Mouse (Mus musculus): ENCODE results near the gene Zfp64.

Zfp64 gene

DNA sequence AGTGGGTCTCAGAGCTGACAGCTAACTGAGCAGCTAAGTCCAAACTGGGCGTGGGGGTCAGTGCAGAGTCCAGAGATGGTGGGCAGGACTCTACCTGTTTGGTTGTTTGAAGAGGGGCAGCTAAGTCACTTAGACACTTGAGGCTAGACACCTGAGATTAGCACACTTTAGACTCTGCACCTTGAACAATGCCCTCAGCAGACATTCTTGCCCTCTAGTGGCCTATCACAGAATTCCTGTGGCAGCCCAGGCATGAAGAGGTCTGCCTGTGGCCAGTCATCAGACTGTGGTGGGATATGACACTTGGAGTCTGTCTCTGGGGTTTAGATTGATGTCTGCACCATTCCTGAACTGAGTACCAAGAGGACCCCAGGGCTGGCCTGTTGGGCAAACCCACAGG lies 7.7 kb downstream of the Zfp64 start:
- DNase-seq, result no peak

DNA sequence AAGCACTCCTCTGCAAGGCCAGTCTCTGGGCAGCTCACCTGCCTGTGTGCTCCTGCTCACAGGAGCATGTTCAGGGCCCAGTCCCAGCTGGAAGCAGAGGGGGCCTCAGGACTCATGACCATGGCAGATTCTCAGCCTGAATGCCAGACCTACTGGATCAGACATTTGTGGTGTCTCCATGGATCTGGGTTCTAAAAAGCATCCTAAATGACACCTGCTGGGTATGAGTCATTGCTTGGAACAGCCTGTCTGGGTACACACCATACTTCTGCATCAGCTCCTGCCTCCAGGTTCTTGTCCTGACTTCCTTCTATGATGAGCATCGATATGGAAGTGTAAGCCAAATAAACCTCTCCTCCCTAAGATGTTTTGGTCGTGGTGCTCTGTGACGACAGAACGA lies 11.4 kb downstream of the Zfp64 start:
- DNase-seq, result no peak

DNA sequence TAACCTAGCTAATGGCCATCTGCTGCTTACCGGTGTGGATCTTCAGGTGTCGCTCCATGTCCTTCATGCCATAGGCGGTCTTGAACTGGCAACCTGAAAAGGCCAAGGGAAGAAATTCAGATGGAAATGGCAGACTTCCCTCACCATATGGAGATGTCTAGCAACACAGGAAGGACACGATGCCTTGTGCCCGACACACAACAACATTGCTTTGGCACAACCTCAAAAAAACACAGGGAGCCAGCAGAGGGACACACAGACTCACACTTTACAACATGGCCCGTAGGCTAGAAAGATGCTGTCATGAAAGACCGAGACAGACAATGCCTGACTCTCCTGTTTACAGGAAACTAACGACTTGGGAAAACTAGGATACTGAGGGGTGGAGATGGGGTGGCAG lies 15.4 kb downstream of the Zfp64 start:
- DNase-seq, result no peak

DNA sequence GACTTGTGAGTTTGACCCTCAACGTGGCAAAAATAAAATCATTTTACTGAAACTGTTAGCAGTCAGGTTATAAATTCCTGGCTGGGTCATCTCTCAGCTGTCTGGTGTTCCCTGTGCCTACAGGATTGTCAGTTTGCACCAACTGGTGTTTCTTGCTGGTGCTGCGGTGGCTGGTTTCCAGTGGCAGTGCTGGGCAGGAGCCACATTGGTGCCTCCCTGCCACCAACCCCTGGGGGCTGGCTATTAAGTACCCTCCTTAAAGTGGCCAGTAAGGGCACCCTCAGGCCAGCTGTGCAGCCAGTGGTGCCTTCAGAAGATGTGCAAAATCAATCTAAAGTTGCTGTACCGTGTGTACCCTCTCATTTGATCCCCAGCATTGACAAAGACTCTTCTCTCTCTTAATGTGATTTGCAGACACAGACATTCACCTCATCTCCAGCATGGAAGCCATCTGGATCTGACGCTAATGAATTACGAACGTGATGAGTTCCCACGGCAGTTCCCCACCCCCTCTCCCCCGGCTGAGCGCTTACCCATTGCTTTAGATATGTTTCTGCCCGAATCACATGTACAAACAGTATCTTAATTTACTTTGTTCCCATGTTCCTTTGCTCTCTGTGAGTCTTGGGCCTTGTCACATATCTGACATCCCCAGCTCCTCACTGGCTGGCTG lies 16.0 kb downstream of the Zfp64 start:
- DNase-seq, result no peak

DNA sequence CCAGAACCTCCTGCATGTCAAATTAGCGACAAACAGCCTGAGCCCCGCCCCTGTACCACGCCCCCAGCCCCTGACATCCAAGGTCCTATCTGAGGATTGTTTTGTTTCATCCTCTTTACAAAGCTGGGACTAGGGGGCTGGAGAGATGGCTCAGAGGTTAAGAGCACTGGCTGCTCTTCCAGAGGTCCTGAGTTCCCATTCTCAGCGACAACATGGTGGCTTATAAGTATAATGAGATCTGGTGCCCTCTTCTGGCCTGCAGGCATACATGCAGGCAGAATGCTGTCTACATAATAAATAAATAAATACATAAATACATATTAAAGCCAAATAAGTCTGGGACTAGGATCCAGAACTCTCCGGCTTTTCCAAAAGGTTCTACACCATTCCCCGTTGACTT lies 18.5 kb downstream of the Zfp64 start:
- no peak for DNase-seq

DNA sequence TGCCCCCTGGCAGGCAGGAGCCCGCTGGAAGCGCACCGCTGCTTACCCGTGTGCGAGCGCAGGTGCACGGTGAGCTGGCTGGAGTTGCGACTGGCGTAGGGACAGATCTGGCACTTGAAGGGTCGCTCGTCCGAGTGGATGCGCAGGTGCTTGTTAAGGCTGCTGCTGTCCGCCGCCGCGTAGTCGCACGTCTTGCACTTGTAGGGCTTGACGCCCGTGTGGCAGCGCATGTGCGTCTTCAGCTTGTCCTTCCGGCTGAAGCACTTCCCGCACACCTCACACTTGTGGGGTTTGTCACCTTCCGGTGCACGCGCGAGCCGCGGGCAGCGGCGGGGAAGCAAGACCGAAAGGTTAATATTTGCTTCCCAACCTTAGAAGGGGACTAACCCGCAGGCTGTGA lies 20.2 kb downstream of the Zfp64 start:
- DNase-seq, result no peak

DNA sequence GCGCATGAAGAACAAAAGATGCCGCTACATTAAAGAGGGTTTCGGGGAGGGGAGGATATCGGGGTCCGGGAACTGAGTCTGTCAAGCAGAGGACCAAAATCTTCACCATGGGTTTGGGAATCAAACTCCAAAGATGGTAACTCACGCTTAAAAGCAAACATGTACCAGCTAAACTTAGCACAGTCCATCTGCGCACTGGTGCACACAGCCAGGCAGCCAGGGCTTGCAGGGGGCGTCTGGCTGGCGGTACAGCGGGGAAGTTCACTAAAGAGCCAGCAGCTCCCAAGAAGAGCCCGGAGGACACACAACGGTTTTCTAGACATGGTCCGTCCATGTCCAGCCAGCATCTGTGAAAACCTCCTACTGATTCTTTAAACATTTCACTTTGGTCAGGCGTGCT lies 23.7 kb downstream of the Zfp64 start:
- DNase-seq, result no peak

DNA sequence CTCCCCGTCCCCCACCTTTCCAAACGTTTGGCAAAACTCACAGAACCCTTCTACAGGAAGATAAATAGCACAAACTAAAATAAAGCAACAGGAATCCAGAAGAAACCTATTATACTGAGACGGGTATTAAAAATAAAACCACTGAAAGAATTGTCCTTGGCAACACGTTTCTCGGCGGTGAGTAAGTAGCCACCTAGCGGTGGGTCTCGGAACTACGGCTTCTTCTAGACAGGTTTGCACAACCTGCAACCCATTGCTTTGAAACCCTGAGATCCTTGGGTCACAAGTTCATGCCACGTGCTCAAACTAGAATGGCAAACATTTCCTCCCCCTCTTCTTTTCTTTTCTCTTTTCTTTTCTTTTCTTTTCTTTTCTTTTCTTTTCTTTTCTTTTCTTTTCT lies 25.7 kb downstream of the Zfp64 start:
- DNase-seq, result peak; percentile 81

DNA sequence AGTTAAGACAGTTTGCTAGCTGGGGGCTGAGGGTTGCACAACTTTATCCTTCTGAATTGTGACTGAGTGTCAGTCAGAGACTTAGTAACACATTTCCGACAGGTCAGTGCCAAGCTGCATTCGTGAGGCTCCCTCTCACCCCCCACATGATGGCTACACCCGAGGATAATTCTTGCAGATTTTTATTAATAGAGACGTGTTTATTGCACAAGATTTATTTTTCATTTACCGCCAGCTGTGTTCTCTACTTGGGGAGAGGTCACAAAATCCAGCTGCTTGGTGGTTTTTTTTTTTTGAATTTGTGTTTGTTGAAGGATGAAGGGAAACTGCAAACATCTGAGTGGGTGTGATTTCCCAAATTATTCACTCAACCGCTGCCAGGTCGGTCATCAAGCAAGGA lies 28.0 kb downstream of the Zfp64 start:
- peak; percentile 21 for DNase-seq

DNA sequence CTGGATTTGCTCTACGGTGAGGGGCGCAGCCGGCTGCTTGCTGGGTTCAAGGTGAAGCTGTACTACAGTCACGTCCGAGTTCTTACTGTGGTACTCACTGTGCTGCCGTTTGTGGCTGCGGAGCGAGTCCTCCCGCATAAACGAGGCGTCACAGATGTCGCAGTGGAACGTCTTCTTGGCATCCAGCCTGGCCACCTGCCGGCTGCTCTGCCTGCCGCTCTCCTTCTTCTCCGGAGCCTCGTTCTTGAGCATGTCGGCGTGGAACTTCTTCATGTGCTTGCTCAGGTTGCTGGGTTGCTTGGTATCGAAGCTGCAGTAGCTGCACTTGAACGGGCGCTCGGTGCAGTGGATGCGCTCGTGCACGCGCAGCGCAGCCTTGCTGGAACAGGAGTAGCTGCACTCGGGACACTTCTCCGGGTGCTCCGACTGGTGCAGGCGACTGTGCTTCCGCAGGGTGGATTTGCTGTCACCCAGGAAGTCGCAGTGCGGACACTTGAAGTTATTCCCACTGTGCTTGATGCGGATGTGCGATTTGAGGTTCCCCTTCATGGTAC lies 29.1 kb downstream of the Zfp64 start:
- DNase-seq, result no peak

DNA sequence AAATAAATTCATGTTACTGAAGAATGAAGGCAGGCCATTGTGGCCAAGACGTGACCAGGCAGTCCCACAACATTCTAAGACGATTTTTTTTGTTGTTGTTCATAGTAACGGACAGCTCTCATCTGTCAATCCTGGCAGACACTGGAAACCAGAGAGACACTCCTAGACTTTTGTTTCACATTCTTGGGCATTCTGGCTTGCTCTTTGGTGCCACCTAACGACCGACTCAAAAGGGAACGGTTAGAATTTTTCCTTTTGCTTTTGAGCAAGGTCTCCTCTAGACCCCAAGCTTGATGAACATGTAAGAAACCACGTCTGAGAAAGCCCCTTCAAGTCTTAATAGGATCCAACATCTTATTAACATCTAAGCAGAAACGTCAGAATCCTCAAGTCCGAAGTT lies 31.7 kb downstream of the Zfp64 start:
- DNase-seq, result peak; percentile 41

DNA sequence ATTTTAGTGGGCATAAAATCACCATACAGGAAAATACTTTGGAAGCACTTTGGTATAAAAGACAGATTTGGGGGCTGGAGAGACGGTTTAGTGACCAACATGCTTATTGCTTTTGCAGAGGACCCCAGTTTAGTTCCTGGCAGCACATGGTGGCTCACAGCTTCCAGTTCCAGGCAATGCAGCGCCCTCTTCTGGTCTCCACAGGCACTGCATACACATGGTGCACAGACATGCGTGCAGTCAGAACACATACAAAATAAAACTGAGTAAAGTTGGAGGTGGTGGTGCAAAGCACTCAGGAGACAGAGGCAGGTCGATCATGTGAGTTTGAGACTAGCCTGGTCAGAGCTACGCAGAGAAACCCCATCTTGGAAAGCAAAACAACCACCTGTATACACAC lies 32.9 kb downstream of the Zfp64 start:
- no peak for DNase-seq

DNA sequence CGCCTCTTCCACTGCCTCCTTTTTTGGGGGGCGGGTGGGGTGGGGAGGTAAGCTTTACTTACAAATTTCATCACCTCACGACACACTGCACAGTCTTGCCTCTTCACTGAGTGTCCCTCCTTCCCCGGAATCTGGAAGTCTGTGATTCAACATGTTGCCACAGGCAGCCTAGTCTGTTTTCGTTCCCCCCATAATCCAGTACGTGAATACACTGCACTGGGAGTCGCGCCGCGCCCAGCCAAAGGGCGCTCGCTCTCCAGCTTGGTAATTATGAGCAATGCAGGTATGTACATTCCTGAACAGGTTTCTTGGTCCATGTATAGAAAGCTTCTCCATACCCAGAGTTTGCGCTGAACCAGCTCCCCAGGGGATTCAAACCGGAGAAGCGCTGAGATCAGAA lies 35.4 kb downstream of the Zfp64 start:
- DNase-seq, result no peak

DNA sequence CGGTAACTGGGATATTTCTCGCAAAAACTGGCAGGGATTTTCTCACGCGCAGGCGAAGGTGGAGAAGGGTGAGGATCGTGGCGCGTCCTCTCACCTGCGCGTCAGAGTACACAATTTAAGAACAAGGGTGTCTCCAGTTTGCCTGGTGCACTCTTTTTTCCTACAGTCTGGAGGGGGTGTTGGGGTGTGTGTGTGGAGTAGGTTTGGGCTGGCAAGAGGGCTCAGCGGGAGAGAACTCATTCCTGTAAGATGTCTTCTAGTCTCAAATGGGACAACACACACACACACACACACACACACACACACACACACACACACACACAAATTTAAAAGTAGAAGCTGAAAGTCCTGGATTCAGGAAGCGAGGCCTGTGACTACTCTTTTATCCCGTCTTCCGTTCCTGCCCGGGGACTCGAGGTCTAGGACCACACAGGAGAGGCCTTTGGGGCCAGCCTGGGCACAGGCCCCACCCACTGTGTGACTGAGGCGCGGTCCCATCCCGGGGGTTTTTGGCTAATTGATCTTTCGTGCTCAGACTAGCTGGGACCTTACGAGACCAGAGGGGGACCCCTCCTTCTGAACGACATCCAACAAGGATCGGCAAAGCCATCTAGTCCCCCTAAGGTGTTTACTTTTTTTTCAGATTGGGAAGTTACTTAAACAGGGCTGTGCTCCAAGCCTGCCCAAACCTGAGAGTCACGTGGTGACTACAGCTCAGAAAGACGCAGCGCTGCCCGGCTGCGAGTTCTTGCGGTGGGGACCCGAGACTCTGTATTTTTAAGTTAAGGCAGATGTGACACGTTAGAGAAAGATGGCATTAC lies 42.3 kb downstream of the Zfp64 start:
- no peak for DNase-seq

DNA sequence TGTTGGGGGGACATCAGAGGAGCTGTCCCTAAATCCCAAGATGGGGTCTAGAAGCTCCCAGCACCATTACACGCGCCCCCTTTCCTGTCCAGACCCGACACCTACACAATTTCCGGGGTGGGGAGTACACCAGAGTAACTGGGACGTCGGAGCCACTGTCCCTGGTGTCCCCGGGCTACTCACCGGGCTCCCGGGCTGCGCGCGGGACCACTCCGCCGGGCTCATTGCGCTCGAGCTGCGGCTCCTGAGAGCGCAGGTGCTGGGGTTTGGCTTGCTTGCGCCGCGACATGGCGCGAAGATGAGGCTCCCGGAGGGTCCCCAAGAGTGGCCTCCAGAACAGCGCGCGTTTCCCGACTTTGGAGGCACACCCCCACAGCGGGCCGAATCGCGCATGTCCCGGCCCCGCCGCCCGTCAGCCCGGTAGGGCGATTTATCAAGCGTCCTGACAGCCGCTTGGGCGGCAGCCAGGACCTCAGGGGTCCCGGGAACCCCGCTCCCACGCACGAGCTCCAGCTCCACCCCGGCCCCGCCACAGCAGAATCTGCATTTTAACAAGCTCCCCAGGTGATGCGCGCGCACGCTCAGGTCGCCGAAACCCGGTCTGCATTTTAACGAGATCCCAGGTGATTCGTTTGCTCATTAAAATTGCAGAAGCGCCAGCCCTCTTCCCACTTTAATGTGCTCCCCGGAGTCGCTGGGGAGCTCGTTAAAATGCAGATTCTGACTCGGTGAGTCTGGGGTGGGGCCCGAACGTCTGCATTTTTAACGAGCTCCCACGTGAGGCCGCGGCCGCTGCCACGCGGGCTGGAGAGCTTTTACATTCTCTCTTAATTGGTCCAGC lies 43.1 kb downstream of the Zfp64 start:
- DNase-seq, result no peak

DNA sequence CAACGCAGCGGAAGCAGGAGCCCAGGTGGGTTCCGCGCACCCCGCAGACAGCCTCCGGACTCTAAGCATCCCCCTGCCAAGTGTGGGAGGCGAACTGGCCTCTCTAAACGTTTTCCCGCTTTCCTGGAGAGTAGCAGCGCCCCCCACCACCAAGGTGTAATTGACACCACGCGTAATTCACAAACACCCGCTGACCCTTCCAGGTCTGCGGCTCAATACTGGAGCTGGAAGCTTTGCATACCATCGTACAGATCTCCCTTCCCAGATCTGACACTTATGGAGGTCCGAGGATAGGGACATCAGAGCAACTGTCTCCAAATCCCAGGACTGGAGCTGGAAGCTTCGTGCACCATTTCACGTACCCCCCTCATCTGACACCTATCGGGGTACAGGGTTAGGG lies 43.9 kb downstream of the Zfp64 start:
- no peak for DNase-seq

DNA sequence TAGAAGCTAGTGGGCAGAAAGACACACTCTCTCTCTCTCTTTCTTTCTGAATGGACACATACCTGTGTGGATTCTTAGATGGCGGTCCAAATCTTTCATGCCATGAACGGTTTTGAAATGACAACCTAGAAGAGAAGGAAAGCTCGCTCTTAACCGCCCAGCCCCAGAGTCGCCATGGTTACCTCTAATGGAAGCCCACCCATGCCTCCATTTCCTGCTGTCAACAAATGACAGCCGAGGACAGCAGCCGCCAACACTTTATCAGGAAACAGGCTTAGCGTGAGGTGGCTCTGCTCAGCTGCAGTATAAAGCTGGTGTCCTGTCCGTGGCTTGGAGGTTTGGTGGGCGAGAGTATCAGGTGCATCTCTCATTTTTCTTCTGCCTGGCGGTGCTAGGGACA lies 49.4 kb downstream of the Zfp64 start:
- DNase-seq, result no peak

DNA sequence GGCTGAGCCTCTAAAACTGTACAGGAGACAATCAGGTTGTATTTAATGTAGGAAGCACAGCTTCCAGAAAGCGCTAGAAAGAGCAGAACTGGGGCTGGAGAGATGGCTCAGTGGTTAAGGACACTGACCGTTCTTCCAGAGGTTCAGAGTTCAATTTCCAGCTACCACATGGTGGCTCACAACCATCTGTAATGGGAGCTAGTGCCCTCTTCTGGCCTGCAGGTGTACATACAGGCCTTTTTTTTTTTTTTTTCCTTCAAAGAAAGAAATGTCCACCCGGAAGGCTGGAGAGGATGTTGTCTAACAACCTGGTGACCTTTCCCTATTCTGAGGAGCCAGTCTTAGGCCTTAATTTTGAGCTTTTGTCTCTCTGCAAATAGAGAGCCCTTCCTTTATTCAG lies 50.5 kb downstream of the Zfp64 start:
- DNase-seq, result no peak

DNA sequence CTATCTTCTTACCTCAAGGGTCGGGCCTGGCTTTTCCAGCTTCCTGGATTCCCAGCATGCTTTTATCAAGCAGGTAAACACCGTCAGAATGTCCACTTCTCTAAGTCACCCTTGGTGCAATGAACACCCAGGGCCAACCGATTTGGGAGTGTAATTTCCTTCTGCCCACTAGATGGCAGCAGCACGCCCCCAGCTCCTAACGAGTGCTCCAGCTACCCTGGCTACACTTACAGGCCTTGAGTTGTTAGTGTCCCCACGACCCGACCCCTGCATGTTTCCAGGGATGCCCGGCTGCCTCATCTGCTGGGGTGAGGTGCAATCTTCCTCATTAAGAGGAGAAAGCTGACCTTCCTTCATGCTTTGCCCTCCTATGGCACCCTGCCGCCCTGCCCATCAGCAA lies 51.2 kb downstream of the Zfp64 start:
- DNase-seq, result peak; percentile 56

DNA sequence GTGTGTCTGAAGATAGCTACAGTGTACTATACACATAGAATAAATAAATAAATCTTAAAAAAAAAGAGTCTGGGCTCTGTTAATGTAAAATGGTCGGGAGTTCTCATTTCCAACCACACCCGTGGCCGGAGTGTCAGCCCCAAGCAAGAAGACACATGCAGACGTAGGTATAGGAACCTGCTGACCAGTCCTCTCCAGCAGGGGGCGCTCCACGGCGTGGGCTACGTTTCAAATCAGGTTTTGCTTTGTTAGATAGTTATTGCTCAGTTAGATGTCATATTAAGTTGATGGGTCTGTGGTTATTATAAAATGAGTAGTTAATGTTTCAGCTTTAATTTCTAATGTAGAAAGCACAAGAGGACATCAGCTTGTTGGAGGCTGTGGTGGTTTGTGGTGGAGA lies 52.8 kb downstream of the Zfp64 start:
- peak; percentile 58 for DNase-seq

DNA sequence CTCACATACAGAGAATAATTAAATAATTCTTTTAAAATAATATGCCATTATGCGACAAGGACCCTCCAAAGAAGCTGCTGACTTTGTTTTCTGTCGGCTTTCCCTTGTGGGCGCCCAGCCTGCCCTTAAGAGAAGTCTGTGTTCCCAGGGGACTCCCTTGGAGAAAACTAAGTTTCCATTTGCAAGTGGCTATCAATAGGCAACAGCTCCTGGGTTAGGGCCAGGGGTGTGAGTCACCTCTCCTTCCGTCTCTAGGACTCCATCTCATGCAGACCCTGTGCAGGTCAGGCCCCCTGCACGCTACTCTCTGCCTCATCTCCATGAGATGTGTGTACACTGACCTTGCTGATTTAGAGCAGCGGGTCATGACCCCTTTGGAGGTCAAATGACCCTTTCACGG lies 57.5 kb downstream of the Zfp64 start:
- no peak for DNase-seq

DNA sequence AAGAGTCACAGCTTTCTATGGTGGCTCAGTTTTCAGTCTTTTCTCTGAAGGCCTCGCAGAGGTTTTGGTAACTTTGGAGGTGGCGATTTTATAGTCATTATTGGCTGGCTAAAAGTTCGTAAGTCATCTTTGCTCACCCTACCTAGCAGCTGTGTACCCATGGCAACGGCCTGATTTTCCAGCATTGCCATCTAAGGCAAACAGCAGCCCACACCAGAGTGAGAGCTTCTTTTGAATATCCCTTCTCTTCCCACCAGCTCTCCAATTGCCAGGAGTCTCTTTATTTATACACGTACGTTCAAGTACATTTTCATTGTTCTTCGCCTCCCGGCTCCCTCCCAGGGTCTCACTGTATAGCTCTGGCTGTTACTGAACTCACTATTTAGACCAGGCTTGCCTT lies 59.9 kb downstream of the Zfp64 start:
- no peak for DNase-seq

DNA sequence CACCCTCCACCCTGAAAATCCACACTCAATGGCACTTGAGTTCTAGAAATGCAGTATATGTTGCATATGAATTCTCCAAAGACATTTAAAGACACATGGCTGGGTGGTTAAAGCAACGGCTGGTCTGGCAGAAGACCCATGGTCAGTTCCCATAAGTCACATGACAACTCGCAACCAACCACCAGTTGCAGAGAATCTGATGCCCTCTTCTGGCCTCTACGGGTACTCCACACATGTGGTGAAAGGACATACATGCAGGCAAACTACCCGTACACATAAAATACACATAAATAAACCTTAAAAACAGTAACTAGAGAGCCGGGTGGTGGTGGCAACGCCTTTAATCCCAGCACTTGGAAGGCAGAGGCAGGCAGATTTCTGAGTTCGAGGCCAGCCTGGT lies 60.6 kb downstream of the Zfp64 start:
- no peak for DNase-seq

DNA sequence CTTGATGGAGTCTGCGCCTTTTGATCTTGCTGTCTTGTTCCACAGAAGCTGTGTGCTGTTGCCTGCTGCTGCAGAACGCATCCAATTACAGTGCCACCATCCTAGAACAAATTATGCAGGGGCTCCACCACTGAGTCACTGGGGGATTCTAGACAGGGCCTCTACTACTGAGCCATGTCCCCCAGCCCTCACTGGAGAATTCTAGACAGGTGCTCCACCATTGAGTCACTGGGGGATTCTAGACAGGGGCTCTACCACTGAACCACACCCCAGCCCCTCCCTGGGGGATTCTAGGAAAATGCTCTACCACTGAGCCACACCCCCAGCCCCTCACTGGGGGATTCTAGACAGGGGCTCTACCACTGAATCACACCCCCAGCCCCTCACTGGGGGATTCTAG lies 63.3 kb downstream of the Zfp64 start:
- no peak for DNase-seq
